Mouse (Mus musculus): ENCODE data around the gene Tnfsf15.

- TF ChIP-seq POLR2A (IDR thresholded peaks at IDR 0.05; ENCODE audit: low read depth, low read length), result no peak
- TF ChIP-seq CTCF (IDR thresholded peaks at IDR 0.05; ENCODE audit: extremely low read depth, insufficient read length, insufficient replicate concordance, low read depth, low read length), result no peak
Measured at GRCm38 (mm10) chr4:63731299-63731698, 13.6 kb downstream of the Tnfsf15 start.
